Mouse (Mus musculus) adipose tissue, adult 10 weeks (tissue): ENCODE data around the gene Znrd1. TPM values are rescaled to one million over a fixed set of nuclear protein-coding genes. Genes with fewer than 3 reads are reported as not detected.

ENCODE experiments used
- polyA plus RNA-seq: library from polyadenylated mRNA; stranded (reverse); fragments of 350-450 nt; fragmentation: Illumina TruSeq; extraction: RNeasy Lipid Tissue Mini Kit (QIAGEN cat#74804); gene quantifications from one replicate; pipeline ENCODE4 v1.2.3, GENCODE M21; 2014; ENCODE audit warnings: low read depth, low replicate concordance

Gene Znrd1
- polyA plus RNA-seq = 37.9 TPM

GRCm38 (mm10) chr17:36957999-36958743 lies at the start of gene Znrd1, which contains the start of gene Znrd1as:
Znrd1 (minus strand) TSS chr17:36958559.
Znrd1as (plus strand) TSS chr17:36958592.

GRCm38 (mm10) chr17:37000863-37001262 lies 42.5 kb upstream of the Znrd1 start, which contains the start of gene Zfp57:
Zfp57 (plus strand) TSS chr17:37001163.

GRCm38 (mm10) chr17:36989437-36989836 lies 31.1 kb upstream of the Znrd1 start, which contains the start of gene H2-M5:
H2-M5 (minus strand) TSS chr17:36989537.

GRCm38 (mm10) chr17:36981221-36981813 lies 23.0 kb upstream of the Znrd1 start, which contains the start of gene 2410137M14Rik:
2410137M14Rik (minus strand) TSS chr17:36981237.

GRCm38 (mm10) chr17:36950981-36951947 lies 7.1 kb downstream of the Znrd1 start, which contains the start of gene Ppp1r11:
Ppp1r11 (minus strand) TSS chr17:36951741.

GRCm38 (mm10) chr17:36942791-36943471 lies 15.4 kb downstream of the Znrd1 start, which contains the start of gene Rnf39:
Rnf39 (plus strand) TSS chr17:36942918.

Other genes starting within 250 kb of the Znrd1 start
- gene H2-M10.5, start 185.6 kb downstream of the Znrd1 start, polyA plus RNA-seq = not detected
- not detected for gene H2-M10.6, start 146.4 kb downstream of the Znrd1 start, polyA plus RNA-seq
- 54.8 TPM for gene Trim26, start 121.4 kb downstream of the Znrd1 start, polyA plus RNA-seq
- not detected for gene Trim15, start 91.3 kb downstream of the Znrd1 start, polyA plus RNA-seq
- 0.35 TPM for gene Trim10, start 89.0 kb downstream of the Znrd1 start, polyA plus RNA-seq
- not detected for gene Trim40, start 68.4 kb downstream of the Znrd1 start, polyA plus RNA-seq
- gene Trim31, start 60.4 kb downstream of the Znrd1 start, polyA plus RNA-seq = 0.30 TPM
- 0.63 TPM for gene Rnf39, start 15.6 kb downstream of the Znrd1 start, polyA plus RNA-seq
- 74.7 TPM for gene Ppp1r11, start 6.8 kb downstream of the Znrd1 start, polyA plus RNA-seq
- gene Znrd1as, start within 50 bp of the Znrd1 start, polyA plus RNA-seq = 23.8 TPM
- gene 2410137M14Rik, start 22.7 kb upstream of the Znrd1 start, polyA plus RNA-seq = not detected
- gene H2-M5, start 31.0 kb upstream of the Znrd1 start, polyA plus RNA-seq = 0.11 TPM
- 7.2 TPM for gene Zfp57, start 42.6 kb upstream of the Znrd1 start, polyA plus RNA-seq
- gene Mog, start 64.8 kb upstream of the Znrd1 start, polyA plus RNA-seq = not detected
- gene Gabbr1, start 87.4 kb upstream of the Znrd1 start, polyA plus RNA-seq = 23.9 TPM
- not detected for gene Olfr90, start 129.9 kb upstream of the Znrd1 start, polyA plus RNA-seq
- not detected for gene Olfr91, start 139.7 kb upstream of the Znrd1 start, polyA plus RNA-seq
- not detected for gene Olfr92, start 161.5 kb upstream of the Znrd1 start, polyA plus RNA-seq
- not detected for gene Olfr93, start 202.9 kb upstream of the Znrd1 start, polyA plus RNA-seq
- 3.3 TPM for gene Ubd, start 235.3 kb upstream of the Znrd1 start, polyA plus RNA-seq
- gene Olfr94, start 242.4 kb upstream of the Znrd1 start, polyA plus RNA-seq = not detected